15 mouse cellular contexts compared by ENCODE assay signal in the genomic region with DNA sequence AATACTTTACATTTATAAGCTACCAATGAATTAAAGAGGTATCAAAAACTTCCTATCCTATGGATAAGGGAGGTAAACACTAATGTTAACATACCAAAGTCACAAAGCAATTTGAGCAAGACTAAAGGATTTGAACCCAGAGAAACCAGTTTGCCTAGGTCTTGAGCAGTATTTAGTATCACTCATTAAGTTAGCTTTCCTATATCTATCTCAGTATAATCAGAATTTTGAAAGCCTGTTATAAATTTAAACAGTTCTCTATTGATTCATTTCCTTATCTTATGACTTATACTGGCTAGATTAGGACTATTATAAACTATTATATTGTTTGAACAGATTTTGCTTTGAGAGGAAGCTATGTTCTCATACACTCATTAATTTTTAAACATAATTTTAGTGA.
"Had no signal": no experiment of that assay in that cellular context is flagged by ENCODE, and none has a peak within 500 bp of the region (broad histone marks: within the 10 kb centered on the region; RNA-seq: fewer than 3 reads in every experiment).

No protein-coding gene starts in this region.

- H3K27me3 ChIP-seq: midbrain, embryonic 12.5 days; neural tube, embryonic 13.5 days; neural tube, embryonic 15.5 days had no signal

- H3K9ac ChIP-seq: liver, embryonic 14.5 days; lung, embryonic 14.5 days; midbrain, embryonic 12.5 days; neural tube, embryonic 13.5 days; neural tube, embryonic 15.5 days had no signal

- DNase-seq: lung, adult 18-20 months; lung, embryonic 14.5 days; lung, postnatal 10 days; lung, postnatal 4 days; midbrain, embryonic 14.5 days; right cerebral cortex, postnatal 14 days; thymus, adult 18-20 months; thymus, postnatal 14 days; thymus, postnatal 36 days had no signal

- H3K36me3 ChIP-seq: midbrain, embryonic 10.5 days; midbrain, embryonic 12.5 days; neural tube, embryonic 13.5 days; neural tube, embryonic 15.5 days had no signal

- H3K4me2 ChIP-seq: lung, embryonic 14.5 days; midbrain, embryonic 12.5 days; neural tube, embryonic 13.5 days; neural tube, embryonic 15.5 days had no signal

- H3K9me3 ChIP-seq: midbrain, embryonic 10.5 days; midbrain, embryonic 12.5 days; neural tube, embryonic 13.5 days; neural tube, embryonic 15.5 days had no signal

- H3K27ac ChIP-seq: liver, embryonic 14.5 days; midbrain, embryonic 10.5 days; midbrain, embryonic 12.5 days; neural tube, embryonic 13.5 days; neural tube, embryonic 15.5 days had no signal

- H3K4me3 ChIP-seq: midbrain, embryonic 10.5 days; midbrain, embryonic 12.5 days; myocyte; neural tube, embryonic 13.5 days; neural tube, embryonic 15.5 days had no signal

- H3K4me1 ChIP-seq: midbrain, embryonic 10.5 days; midbrain, embryonic 12.5 days; neural tube, embryonic 13.5 days; neural tube, embryonic 15.5 days had no signal
